Mouse (Mus musculus) kidney, adult 11 months (tissue): ENCODE measurements around the gene Ssx2ip.
"Not testable (repeated sequence)": the region's sequence is repeated elsewhere in the genome, so short reads cannot be mapped to it uniquely, and the experiment has no call there.

ENCODE experiments used
- DNase-seq: peaks from one replicate; pipeline ENCODE4 v3.0.0; 2022

Gene Ssx2ip

GRCm38 (mm10) chr3:146405213-146406006, 968 bp downstream of the Ssx2ip start:
- DNase-seq = no peak

- peak; percentile 66 for DNase-seq
These were observed 1.5 kb downstream of the Ssx2ip start for GRCm38 (mm10) chr3:146406007-146406341.

GRCm38 (mm10) chr3:146407086-146407721, 2.8 kb downstream of the Ssx2ip start:
- DNase-seq = no peak

GRCm38 (mm10) chr3:146410114-146410513, 5.7 kb downstream of the Ssx2ip start:
- DNase-seq = no peak

GRCm38 (mm10) chr3:146412008-146412407, 7.6 kb downstream of the Ssx2ip start:
- no peak for DNase-seq

DNA sequence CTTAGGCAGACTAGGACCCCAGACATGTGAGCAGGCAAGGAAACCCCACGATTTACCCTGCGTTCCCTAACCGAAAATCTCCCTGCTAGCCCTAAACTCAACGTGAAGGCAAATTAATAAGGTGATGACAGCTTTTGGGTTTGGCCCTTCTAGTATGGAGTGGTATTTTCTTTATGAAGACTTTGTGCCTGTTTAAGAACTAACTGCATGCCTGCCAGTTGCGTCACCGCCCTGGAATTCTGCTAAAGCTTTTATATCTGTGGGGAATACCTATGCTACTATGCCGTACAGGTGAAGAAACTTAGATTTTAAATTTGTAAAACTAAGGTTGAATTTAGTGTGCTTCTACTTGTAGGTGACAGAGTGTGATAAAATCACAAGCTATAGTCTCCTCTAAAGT, 8.0 kb downstream of the Ssx2ip start:
- no peak for DNase-seq

- DNase-seq = no peak
These were observed 8.6 kb downstream of the Ssx2ip start for GRCm38 (mm10) chr3:146413016-146413415.

GRCm38 (mm10) chr3:146413992-146414391, 9.6 kb downstream of the Ssx2ip start:
- no peak for DNase-seq

- peak; percentile 54 for DNase-seq
These were observed 10.1 kb downstream of the Ssx2ip start for GRCm38 (mm10) chr3:146414555-146414954.

DNA sequence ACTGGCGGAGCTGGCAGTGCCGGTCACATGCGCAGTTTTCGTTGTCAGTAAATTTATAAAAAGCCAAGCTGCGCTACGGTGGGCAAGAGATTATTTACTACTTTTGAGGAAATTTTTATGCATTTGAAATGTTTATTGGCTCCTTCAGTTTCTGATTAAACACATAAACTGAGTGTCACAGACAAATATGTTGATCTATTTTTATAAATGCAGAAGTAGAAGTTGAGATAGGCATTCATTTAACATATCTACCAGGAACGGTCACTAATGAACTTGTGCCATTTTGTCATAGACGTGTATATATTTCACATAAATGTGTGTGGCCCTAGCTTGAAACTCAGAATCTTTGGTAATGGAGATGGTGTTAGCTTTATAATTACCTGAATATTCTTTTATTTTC, 13.4 kb downstream of the Ssx2ip start:
- DNase-seq = no peak

GRCm38 (mm10) chr3:146418901-146419300, 14.5 kb downstream of the Ssx2ip start:
- no peak for DNase-seq

GRCm38 (mm10) chr3:146419534-146419933, 15.1 kb downstream of the Ssx2ip start:
- DNase-seq = no peak

- no peak for DNase-seq
These were observed 15.6 kb downstream of the Ssx2ip start for GRCm38 (mm10) chr3:146419992-146420537.

- no peak for DNase-seq
These were observed 17.3 kb downstream of the Ssx2ip start for GRCm38 (mm10) chr3:146421787-146422186.

GRCm38 (mm10) chr3:146423710-146424109, 19.3 kb downstream of the Ssx2ip start:
- DNase-seq = no peak

- no peak for DNase-seq
These were observed 20.0 kb downstream of the Ssx2ip start for GRCm38 (mm10) chr3:146424306-146424900.

DNA sequence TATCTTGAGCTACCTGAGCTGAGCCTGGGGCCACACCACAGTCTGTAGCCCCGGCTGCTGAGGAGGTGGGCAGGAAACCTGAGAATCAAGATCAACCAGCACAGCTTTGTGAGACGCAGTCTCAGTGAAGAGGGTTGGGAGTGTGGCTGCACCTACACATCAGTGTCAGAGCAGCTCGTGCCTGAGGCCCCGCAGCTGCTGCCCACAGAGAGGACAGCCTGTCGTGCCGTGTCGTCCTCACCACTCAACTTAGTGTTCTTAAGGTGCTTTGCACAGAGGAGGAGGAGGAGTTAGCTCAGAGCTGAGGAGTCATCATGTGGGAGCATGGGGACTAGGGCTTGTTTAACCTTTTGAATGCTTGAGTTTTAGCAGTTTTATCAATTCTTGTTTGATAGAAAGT, 21.5 kb downstream of the Ssx2ip start:
- DNase-seq = no peak

- no peak for DNase-seq
These were observed 22.0 kb downstream of the Ssx2ip start for GRCm38 (mm10) chr3:146426489-146426888.

DNA sequence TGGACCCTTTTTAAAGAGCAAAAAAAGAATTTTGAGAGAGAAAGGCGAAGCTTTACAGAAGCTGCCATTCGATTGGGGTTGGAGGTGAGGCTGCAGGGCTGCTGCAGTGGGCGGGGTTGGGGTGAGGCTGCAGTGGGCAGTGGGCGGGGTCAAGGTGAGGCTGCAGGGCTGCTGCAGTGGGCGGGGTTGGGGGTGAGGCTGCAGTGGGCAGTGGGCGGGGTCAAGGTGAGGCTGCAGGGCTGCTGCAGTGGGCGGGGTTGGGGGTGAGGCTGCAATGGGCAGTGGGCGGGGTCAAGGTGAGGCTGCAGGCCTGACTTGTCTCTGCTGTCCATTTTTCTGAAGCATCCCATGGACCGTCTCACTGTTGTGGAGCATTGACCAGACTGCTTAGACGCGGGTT, 28.6 kb downstream of the Ssx2ip start:
- not testable (repeated sequence) for DNase-seq

- no peak for DNase-seq
These were observed 29.4 kb downstream of the Ssx2ip start for GRCm38 (mm10) chr3:146433681-146434350.

DNA sequence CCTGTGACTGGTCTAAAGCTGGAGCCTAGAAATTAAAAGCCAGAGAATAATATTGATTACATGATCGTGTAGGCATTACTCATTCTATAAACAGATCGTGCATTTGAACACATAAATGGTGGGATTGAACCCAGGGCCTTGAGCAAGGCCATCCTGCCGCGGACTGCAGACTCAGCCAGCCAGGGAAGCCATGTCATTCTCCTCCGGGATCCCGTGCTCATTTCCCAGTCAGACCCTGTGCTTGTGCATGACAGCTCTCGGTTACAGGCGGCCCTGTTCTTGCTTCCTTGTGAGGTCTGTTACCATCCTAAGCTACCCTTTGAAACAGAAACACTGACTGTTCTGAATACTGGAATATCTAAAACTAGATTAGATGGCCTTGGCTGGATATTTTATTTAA, 30.2 kb downstream of the Ssx2ip start:
- no peak for DNase-seq

- DNase-seq = no peak
These were observed 31.1 kb downstream of the Ssx2ip start for GRCm38 (mm10) chr3:146435533-146435932.

- DNase-seq = no peak
These were observed 31.7 kb downstream of the Ssx2ip start for GRCm38 (mm10) chr3:146436114-146436513.
